Mouse (Mus musculus) forebrain, embryonic 12.5 days (tissue): ENCODE measurements around the gene Tln2. TPM values are rescaled to one million over a fixed set of nuclear protein-coding genes. Genes with fewer than 3 reads are reported as not detected.

Experiments used
- ATAC-seq: fragments of 200-750 bp; cut with Nextera tagmentation; 2 replicates; pipeline ENCODE4 v1.8.0; 2017; ENCODE audit warnings: moderate TSS enrichment; ENCODE audit not compliant: low FRiP score
- H3K27ac ChIP-seq: fragments of 300-500 bp; sonication (generic); 2 replicates; pipeline ENCODE4 v1.5.1; 2016; ENCODE audit warnings: mild to moderate bottlenecking
- H3K27me3 ChIP-seq: fragments of 300-500 bp; sonication (generic); 2 replicates; pipeline ENCODE4 v1.6.1; 2016; ENCODE audit warnings: mild to moderate bottlenecking
- H3K36me3 ChIP-seq: fragments of 300-500 bp; sonication (generic); replicated peaks from 2 replicates; pipeline ENCODE4 v1.6.1; 2016; ENCODE audit warnings: mild to moderate bottlenecking
- H3K4me1 ChIP-seq: fragments of 300-500 bp; sonication (generic); 2 replicates; pipeline ENCODE4 v1.6.1; 2016
- H3K4me2 ChIP-seq: fragments of 300-500 bp; sonication (generic); 2 replicates; pipeline ENCODE4 v1.6.1; 2016; ENCODE audit warnings: mild to moderate bottlenecking, moderate library complexity
- H3K4me3 ChIP-seq: fragments of 300-500 bp; sonication (generic); replicated peaks from 2 replicates; pipeline ENCODE4 v1.5.1; 2016; ENCODE audit warnings: mild to moderate bottlenecking
- H3K9ac ChIP-seq: fragments of 300-500 bp; sonication (generic); 2 replicates; pipeline ENCODE4 v1.6.1; 2016; ENCODE audit warnings: mild to moderate bottlenecking
- H3K9me3 ChIP-seq: fragments of 300-500 bp; sonication (generic); 2 replicates; pipeline ENCODE4 v1.6.1; 2016
- WGBS: fragments of 180-500 bp; shearing (Covaris S2); methylation state at CpG from one replicate; pipeline ENCODE4 v1.1.7; 2016; 5-methylcytosine and 5-hydroxymethylcytosine counted together
- microRNA counts: library from miRNA; unstranded; fragments of <30 nt; microRNA quantifications from one replicate; lab custom pipeline; 2017
- microRNA-seq: library from miRNA; unstranded; fragments of <30 nt; microRNA quantifications from one replicate; pipeline ENCODE4, GENCODE M21; 2017
- polyA plus RNA-seq: library from polyadenylated mRNA; unstranded; fragments of >200 nt; fragmentation: Nextera tagmentation; extraction: Ambion mirVana; gene quantifications from 2 replicates; pipeline ENCODE4 v1.2.1, GENCODE M21; 2016

The Tln2 gene
- polyA plus RNA-seq, 1 experiment from 2014 or later: 17.3 TPM

- Histone ChIP-seq H3K4me1 (no peaks in the 10 kb centered on the region), H3K27ac (no peak overlapping the region), H3K4me2 (no peak overlapping the region), H3K27me3 (no peaks in the 10 kb centered on the region), H3K36me3 (no peaks in the 10 kb centered on the region), H3K4me3 (no peak overlapping the region), H3K9ac (no peak overlapping the region), H3K9me3 (peaks cover 4% of the 10 kb centered on the region; the same call in 1 of the 2 replicates)
- 84% methylated on average over 8 of the region's 8 CpGs for WGBS
- no peak for ATAC-seq
Measured at GRCm38 (mm10) chr9:67176073-67176472, 383.4 kb downstream of the Tln2 start.

GRCm38 (mm10) chr9:67173816-67174215 is 385.7 kb downstream of the Tln2 start:
- Histone ChIP-seq H3K4me2 (no peak overlapping the region), H3K9me3 (peaks cover 5% of the 10 kb centered on the region; the same call in 1 of the 2 replicates), H3K27me3 (no peaks in the 10 kb centered on the region), H3K9ac (no peak overlapping the region), H3K4me1 (no peaks in the 10 kb centered on the region), H3K27ac (no peak overlapping the region), H3K36me3 (no peaks in the 10 kb centered on the region), H3K4me3 (no peak overlapping the region)
- no peak for ATAC-seq
- WGBS: 90% methylated on average over 6 of the region's 6 CpGs

GRCm38 (mm10) chr9:67173154-67173553 is 386.3 kb downstream of the Tln2 start:
- H3K9ac ChIP-seq: no peak overlapping the region
- H3K27ac ChIP-seq: no peak overlapping the region
- H3K9me3 ChIP-seq: peaks cover 5% of the 10 kb centered on the region; the same call in 1 of the 2 replicates
- ATAC-seq: no peak
- H3K4me1 ChIP-seq: no peaks in the 10 kb centered on the region
- no peaks in the 10 kb centered on the region for H3K36me3 ChIP-seq
- H3K4me3 ChIP-seq: no peak overlapping the region
- H3K4me2 ChIP-seq: no peak overlapping the region
- H3K27me3 ChIP-seq: no peaks in the 10 kb centered on the region
- 90% methylated on average over 4 of the region's 4 CpGs for WGBS

GRCm38 (mm10) chr9:67171409-67171808 is 388.1 kb downstream of the Tln2 start:
- Histone ChIP-seq H3K9me3 (peaks cover 5% of the 10 kb centered on the region; the same call in 1 of the 2 replicates), H3K9ac (no peak overlapping the region), H3K4me3 (no peak overlapping the region), H3K36me3 (no peaks in the 10 kb centered on the region), H3K27me3 (no peaks in the 10 kb centered on the region), H3K4me2 (no peak overlapping the region), H3K27ac (no peak overlapping the region), H3K4me1 (no peaks in the 10 kb centered on the region; the same call in 1 of the 2 replicates)
- WGBS: 94% methylated on average over 4 of the region's 4 CpGs
- no peak for ATAC-seq

- Histone ChIP-seq H3K27me3 (no peaks in the 10 kb centered on the region), H3K9ac (no peak overlapping the region), H3K4me3 (no peak overlapping the region), H3K27ac (no peak overlapping the region), H3K4me2 (no peak overlapping the region), H3K9me3 (peaks cover 5% of the 10 kb centered on the region; the same call in 1 of the 2 replicates), H3K36me3 (no peaks in the 10 kb centered on the region), H3K4me1 (no peaks in the 10 kb centered on the region; the same call in 1 of the 2 replicates)
- 91% methylated on average over 8 of the region's 8 CpGs for WGBS
- ATAC-seq: no peak
Measured at GRCm38 (mm10) chr9:67170759-67171158, 388.7 kb downstream of the Tln2 start.

GRCm38 (mm10) chr9:67170047-67170446 is 389.5 kb downstream of the Tln2 start:
- 74% methylated on average over 3 of the region's 3 CpGs for WGBS
- no peaks in the 10 kb centered on the region; the same call in 1 of the 2 replicates for H3K4me1 ChIP-seq
- ATAC-seq: no peak

More at GRCm38 (mm10) chr9:67170047-67170446, 389.5 kb downstream of the Tln2 start:
- no peak overlapping the region for H3K9ac ChIP-seq
- H3K36me3 ChIP-seq: no peaks in the 10 kb centered on the region
- H3K27ac ChIP-seq: no peak overlapping the region
- no peak overlapping the region for H3K4me2 ChIP-seq
- H3K27me3 ChIP-seq: no peaks in the 10 kb centered on the region
- H3K9me3 ChIP-seq: peaks cover 5% of the 10 kb centered on the region; the same call in 1 of the 2 replicates
- H3K4me3 ChIP-seq: no peak overlapping the region

MicroRNAs within 50 kb of the gene (microRNA counts, 519-probe panel; counts per million panel counts)
- 1,624 counts per million, percentile 7 among the panel's probes with 10 or more counts for microRNA mmu-miR-190 (lab: Ali Mortazavi, UCI)

Small RNAs within 50 kb of the gene (microRNA-seq; reads per million reads assigned to microRNA genes)
- gene Mir190a: 72.8 reads per million, percentile 46 among the genes with 10 or more reads in this experiment

Other genes starting within 250 kb of the Tln2 start
- 0.22 and 0.35 TPM in 2 replicates for gene C2cd4b, start 199.7 kb upstream of the Tln2 start, polyA plus RNA-seq